Mouse (Mus musculus): ENCODE data around the gene Inpp5d. TPM values are rescaled to one million over a fixed set of nuclear protein-coding genes. Genes with fewer than 3 reads are reported as not detected.

The Inpp5d gene
- polyA plus RNA-seq, 1 experiment from 2014 or later: 2.8 TPM

DNA sequence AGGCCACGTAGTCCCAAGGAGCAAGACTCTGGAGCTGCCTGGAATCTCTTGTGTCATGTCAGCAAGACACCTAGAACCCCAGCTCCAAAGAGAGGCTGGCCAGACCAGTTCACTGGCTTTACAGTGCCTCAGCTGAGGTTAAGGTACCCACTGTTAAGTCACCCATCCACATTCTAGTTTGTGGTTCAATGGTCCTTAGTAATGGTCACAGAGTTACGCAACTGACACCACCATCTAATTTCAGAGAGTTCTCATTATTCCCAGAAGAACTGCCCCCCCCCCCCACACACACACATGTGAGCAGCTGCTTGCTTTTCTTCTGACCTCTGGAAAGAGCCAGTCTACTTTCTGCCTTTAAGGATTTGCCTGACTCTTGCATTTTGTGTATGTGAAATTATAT lies 4.7 kb downstream of the Inpp5d start:
- no peak overlapping the region for H3K9ac ChIP-seq (ENCODE audit: low read length)
- WGBS: 88% methylated on average over 2 of the region's 2 CpGs
- H3K27ac ChIP-seq (replicated peaks): no peak overlapping the region
- H3K27me3 ChIP-seq (ENCODE audit: control insufficient read depth, insufficient read depth, low read length): no peaks in the 10 kb centered on the region
- DNase-seq (ENCODE audit: low spot score) (no peak), ATAC-seq (ENCODE audit: low FRiP score, low TSS enrichment) (no peak)
- H3K9me3 ChIP-seq (ENCODE audit: control insufficient read depth, low read length): no peaks in the 10 kb centered on the region
- H3K4me1 ChIP-seq (replicated peaks; ENCODE audit: control insufficient read depth, insufficient read depth): no peaks in the 10 kb centered on the region
- H3K4me2 ChIP-seq (replicated peaks; ENCODE audit: low read depth): no peak overlapping the region
- H3K4me3 ChIP-seq (ENCODE audit: low read depth, low read length): no peak overlapping the region
- no peaks in the 10 kb centered on the region for H3K36me3 ChIP-seq (ENCODE audit: control insufficient read depth, insufficient read depth, low read length)
- TF ChIP-seq CTCF (IDR thresholded peaks at IDR 0.05; ENCODE audit: low read depth) (no peak), EP300 (optimal IDR thresholded peaks at IDR 0.05) (no peak)

GRCm38 (mm10) chr1:87625254-87626025 lies 5.3 kb downstream of the Inpp5d start:
- Histone ChIP-seq H3K4me1 (replicated peaks; ENCODE audit: control insufficient read depth, insufficient read depth) (no peaks in the 10 kb centered on the region), H3K4me3 (ENCODE audit: low read depth, low read length) (no peak overlapping the region), H3K9me3 (ENCODE audit: control insufficient read depth, low read length) (no peaks in the 10 kb centered on the region), H3K9ac (ENCODE audit: low read length) (no peak overlapping the region), H3K4me2 (replicated peaks; ENCODE audit: low read depth) (no peak overlapping the region), H3K27ac (replicated peaks) (no peak overlapping the region), H3K36me3 (ENCODE audit: control insufficient read depth, insufficient read depth, low read length) (no peaks in the 10 kb centered on the region), H3K27me3 (ENCODE audit: control insufficient read depth, insufficient read depth, low read length) (no peaks in the 10 kb centered on the region)
- 71% methylated on average over 6 of the region's 6 CpGs for WGBS
- ATAC-seq (ENCODE audit: low FRiP score, low TSS enrichment) (no peak), DNase-seq (ENCODE audit: low spot score) (no peak)
- TF ChIP-seq EP300 (optimal IDR thresholded peaks at IDR 0.05) (no peak), CTCF (IDR thresholded peaks at IDR 0.05; ENCODE audit: low read depth) (no peak)

DNA sequence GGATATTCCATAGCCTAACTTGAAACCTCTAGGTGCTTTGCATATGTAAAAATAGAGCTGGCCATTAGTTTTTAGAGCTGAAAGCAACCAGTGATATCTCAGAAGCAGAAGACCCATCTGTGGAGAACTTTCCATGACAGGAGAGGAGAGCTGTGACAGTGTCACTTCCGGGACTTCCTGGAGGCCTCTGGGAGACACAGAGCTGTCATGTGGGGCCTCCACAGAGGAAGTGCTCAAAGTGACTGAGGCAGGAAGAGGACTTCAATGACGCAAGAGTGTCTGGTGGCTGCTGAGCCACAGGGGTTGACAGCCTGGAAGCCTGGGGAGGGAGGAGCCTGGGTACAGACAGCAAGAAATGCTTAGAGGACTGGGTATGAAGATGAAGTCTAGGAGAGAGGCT lies 6.2 kb downstream of the Inpp5d start:
- Histone ChIP-seq H3K4me3 (ENCODE audit: low read depth, low read length) (no peak overlapping the region), H3K9me3 (ENCODE audit: control insufficient read depth, low read length) (no peaks in the 10 kb centered on the region), H3K4me2 (replicated peaks; ENCODE audit: low read depth) (no peak overlapping the region), H3K9ac (ENCODE audit: low read length) (no peak overlapping the region), H3K36me3 (ENCODE audit: control insufficient read depth, insufficient read depth, low read length) (no peaks in the 10 kb centered on the region), H3K27ac (replicated peaks) (no peak overlapping the region), H3K4me1 (replicated peaks; ENCODE audit: control insufficient read depth, insufficient read depth) (no peaks in the 10 kb centered on the region), H3K27me3 (ENCODE audit: control insufficient read depth, insufficient read depth, low read length) (no peaks in the 10 kb centered on the region)
- DNase-seq (ENCODE audit: low spot score): no peak
- WGBS: 71% methylated on average over 2 of the region's 2 CpGs
- peak; percentile 65; the same call in 1 of the 2 replicates for ATAC-seq (ENCODE audit: low FRiP score, low TSS enrichment)
- TF ChIP-seq EP300 (optimal IDR thresholded peaks at IDR 0.05): no peak
- no peak for TF ChIP-seq CTCF (IDR thresholded peaks at IDR 0.05; ENCODE audit: low read depth)

DNA sequence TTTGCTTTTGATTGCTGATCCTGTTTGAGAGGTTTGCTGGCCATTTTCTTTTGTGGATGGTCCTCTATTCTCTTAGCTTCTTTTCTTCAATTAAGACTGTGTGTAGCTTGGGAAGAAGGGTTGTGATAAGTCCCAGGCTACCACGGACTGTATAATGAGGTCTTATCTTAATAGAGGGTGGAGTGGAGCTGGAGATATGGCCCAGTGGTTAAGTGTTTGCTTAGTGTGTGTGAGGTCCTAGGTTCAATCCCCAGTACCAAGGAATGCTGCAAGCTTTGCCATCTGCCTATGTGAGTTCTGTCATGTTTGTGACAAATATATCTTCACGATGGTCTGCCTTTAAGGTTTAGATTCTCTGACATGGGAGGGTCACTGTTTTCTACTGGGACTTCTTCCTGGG lies 8.0 kb downstream of the Inpp5d start:
- Histone ChIP-seq H3K36me3 (ENCODE audit: control insufficient read depth, insufficient read depth, low read length) (no peaks in the 10 kb centered on the region), H3K9me3 (ENCODE audit: control insufficient read depth, low read length) (no peaks in the 10 kb centered on the region), H3K27me3 (ENCODE audit: control insufficient read depth, insufficient read depth, low read length) (no peaks in the 10 kb centered on the region), H3K4me1 (replicated peaks; ENCODE audit: control insufficient read depth, insufficient read depth) (no peaks in the 10 kb centered on the region), H3K9ac (ENCODE audit: low read length) (no peak overlapping the region), H3K4me3 (ENCODE audit: low read depth, low read length) (no peak overlapping the region), H3K4me2 (replicated peaks; ENCODE audit: low read depth) (no peak overlapping the region), H3K27ac (replicated peaks) (no peak overlapping the region)
- no peak for DNase-seq (ENCODE audit: low spot score)
- TF ChIP-seq CTCF (IDR thresholded peaks at IDR 0.05; ENCODE audit: low read depth): no peak
- 34% methylated on average over 2 of the region's 2 CpGs for WGBS
- no peak for ATAC-seq (ENCODE audit: low FRiP score, low TSS enrichment)

DNA sequence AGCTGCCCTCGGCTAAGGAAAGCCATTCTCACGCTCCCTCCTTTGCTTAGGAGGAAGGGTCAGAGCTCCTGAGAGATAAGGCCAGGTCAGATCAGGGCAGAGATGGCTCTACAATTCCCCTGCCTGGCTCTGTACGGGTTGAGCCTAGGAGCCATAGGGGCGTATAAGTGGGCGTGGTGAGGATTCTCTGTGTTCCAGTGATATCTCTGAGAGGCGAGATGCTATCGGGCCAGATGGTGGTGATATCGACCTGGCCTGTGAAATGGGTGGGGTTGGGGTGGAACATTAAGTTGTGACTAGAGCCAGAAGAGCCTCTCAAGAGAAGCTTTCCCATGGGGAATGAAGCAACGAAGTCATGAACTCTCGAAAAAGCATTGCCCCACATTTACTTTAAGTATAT lies 11.5 kb downstream of the Inpp5d start:
- no peak overlapping the region for H3K27ac ChIP-seq (replicated peaks)
- H3K27me3 ChIP-seq (ENCODE audit: control insufficient read depth, insufficient read depth, low read length): no peaks in the 10 kb centered on the region
- no peaks in the 10 kb centered on the region for H3K9me3 ChIP-seq (ENCODE audit: control insufficient read depth, low read length)
- 68% methylated on average over 10 of the region's 10 CpGs for WGBS
- no peak for DNase-seq (ENCODE audit: low spot score)
- no peak overlapping the region for H3K9ac ChIP-seq (ENCODE audit: low read length)
- TF ChIP-seq CTCF (IDR thresholded peaks at IDR 0.05; ENCODE audit: low read depth): no peak
- TF ChIP-seq EP300 (optimal IDR thresholded peaks at IDR 0.05): no peak
- no peaks in the 10 kb centered on the region for H3K4me1 ChIP-seq (replicated peaks; ENCODE audit: control insufficient read depth, insufficient read depth)
- H3K4me3 ChIP-seq (ENCODE audit: low read depth, low read length): no peak overlapping the region
- no peak overlapping the region for H3K4me2 ChIP-seq (replicated peaks; ENCODE audit: low read depth)
- no peak for ATAC-seq (ENCODE audit: low FRiP score, low TSS enrichment)
- no peaks in the 10 kb centered on the region for H3K36me3 ChIP-seq (ENCODE audit: control insufficient read depth, insufficient read depth, low read length)

DNA sequence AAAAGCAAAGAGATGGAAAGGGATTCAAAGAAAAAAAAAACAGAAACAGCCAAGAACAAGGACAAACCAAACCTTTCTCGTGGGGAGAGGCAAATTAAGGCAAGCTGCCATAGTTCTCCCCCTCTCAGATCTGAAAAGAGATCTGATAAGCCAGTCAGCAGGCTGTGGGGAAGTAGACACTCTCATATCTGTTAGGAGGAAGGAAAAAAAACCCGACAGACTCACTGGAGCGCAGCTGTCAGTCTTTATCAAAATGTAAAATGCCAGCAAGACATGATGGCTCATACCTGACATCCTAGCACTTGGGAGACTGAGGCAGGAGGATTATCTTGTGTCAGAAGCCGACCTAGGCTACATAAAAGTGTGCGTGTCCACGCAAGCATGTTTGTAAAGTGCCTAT lies 12.1 kb downstream of the Inpp5d start:
- Histone ChIP-seq H3K9me3 (ENCODE audit: control insufficient read depth, low read length) (no peaks in the 10 kb centered on the region), H3K4me2 (replicated peaks; ENCODE audit: low read depth) (no peak overlapping the region), H3K27me3 (ENCODE audit: control insufficient read depth, insufficient read depth, low read length) (no peaks in the 10 kb centered on the region), H3K4me3 (ENCODE audit: low read depth, low read length) (no peak overlapping the region), H3K9ac (ENCODE audit: low read length) (no peak overlapping the region), H3K27ac (replicated peaks) (no peak overlapping the region), H3K36me3 (ENCODE audit: control insufficient read depth, insufficient read depth, low read length) (no peaks in the 10 kb centered on the region), H3K4me1 (replicated peaks; ENCODE audit: control insufficient read depth, insufficient read depth) (no peaks in the 10 kb centered on the region)
- DNase-seq (ENCODE audit: low spot score): no peak
- TF ChIP-seq CTCF (IDR thresholded peaks at IDR 0.05; ENCODE audit: low read depth) (no peak), EP300 (optimal IDR thresholded peaks at IDR 0.05) (no peak)
- WGBS: 65% methylated on average over 6 of the region's 6 CpGs
- ATAC-seq (ENCODE audit: low FRiP score, low TSS enrichment): no peak
